Mouse (Mus musculus): ENCODE results near the gene Zpbp2. TPM values are rescaled to one million over a fixed set of nuclear protein-coding genes. Genes with fewer than 3 reads are reported as not detected.

Zpbp2 gene
- total and polyA plus RNA-seq, 3 experiments = 0.12 to 0.58 TPM; not detected in 1

DNA sequence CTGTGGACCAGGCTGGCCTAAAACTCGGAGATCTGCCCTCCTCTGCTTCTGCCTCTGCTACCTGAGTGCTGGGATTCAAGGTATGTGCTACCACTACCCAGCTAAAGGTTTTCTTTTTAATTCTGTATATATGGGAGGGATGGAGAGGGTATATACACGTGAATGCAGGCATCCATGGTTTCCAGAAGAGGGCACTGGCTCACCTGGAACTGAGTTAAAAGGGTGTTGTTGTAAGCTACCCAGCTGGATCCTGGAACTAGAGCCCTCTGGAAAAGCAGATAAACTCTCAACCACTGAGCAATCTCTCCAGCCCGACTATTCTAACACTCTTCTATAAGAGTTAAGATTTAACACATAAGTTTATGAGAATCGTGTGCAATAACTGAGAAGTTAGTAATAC is 1.5 kb upstream of the Zpbp2 start:
- Histone ChIP-seq H3K27me3 (ENCODE audit: control insufficient read depth in 1 of 2, insufficient read depth in 2 of 2, low read length in 2 of 2) (peaks cover 1 to 6% of the 10 kb centered on the region in 2 experiments; a peak in 3 of 4 replicates), H3K79me2 (ENCODE audit: control insufficient read depth, insufficient read depth, low read length, poor library complexity) (no peaks in the 10 kb centered on the region; the same call in 1 of the 2 replicates), H3K4me3 (ENCODE audit: control insufficient read depth in 1 of 2, insufficient read depth in 1 of 2, low read depth in 2 of 2, low read length in 2 of 2) (no peak overlapping the region), H3K27ac (ENCODE audit: control insufficient read depth, low read depth, low read length) (no peak overlapping the region), H3K9ac (ENCODE audit: control insufficient read depth, low read depth, low read length, poor library complexity, severe bottlenecking) (no peak overlapping the region), H3K9me3 (replicated peaks; ENCODE audit: insufficient read depth, low read length) (no peaks in the 10 kb centered on the region), H3K36me3 (ENCODE audit: control insufficient read depth in 1 of 2, insufficient read depth in 2 of 2, low read length in 2 of 2) (peaks cover 0 to 16% of the 10 kb centered on the region in 2 experiments; a peak in 2 of 4 replicates), H3K4me1 (ENCODE audit: control insufficient read depth in 1 of 2, insufficient read depth in 2 of 2, low read length in 2 of 2) (peaks cover 7 to 9% of the 10 kb centered on the region in 2 experiments)
- TF ChIP-seq RCOR1 (IDR thresholded peaks at IDR 0.05; ENCODE audit: low read depth, low read length) = no peak
- peak; percentile 56 for TF ChIP-seq ZC3H11A (IDR thresholded peaks at IDR 0.05; ENCODE audit: low read depth, low read length)
- peak; percentile 60 for TF ChIP-seq RAD21 (IDR thresholded peaks at IDR 0.05; ENCODE audit: low read depth, low read length)
- TF ChIP-seq ZMIZ1 (IDR thresholded peaks at IDR 0.05; ENCODE audit: low read depth, low read length) = no peak
- TF ChIP-seq SMC3 (IDR thresholded peaks at IDR 0.05; ENCODE audit: low read depth, low read length) = peak; percentile 61
- no peak for TF ChIP-seq JUND (IDR thresholded peaks at IDR 0.05; ENCODE audit: low read depth, low read length)
- peak; percentile 28 to 65 (median 48); a peak in 5 of 6 replicates for TF ChIP-seq CTCF (IDR thresholded peaks at IDR 0.05 in 2 of 3, conservative IDR thresholded peaks at IDR 0.05 in 1 of 3; ENCODE audit: control insufficient read depth in 1 of 3, insufficient read depth in 1 of 3, low read depth in 2 of 3, low read length in 3 of 3, poor library complexity in 1 of 3, severe bottlenecking in 1 of 3)
- no peak for TF ChIP-seq POLR2AphosphoS5 (IDR thresholded peaks at IDR 0.05; ENCODE audit: borderline replicate concordance, low read depth, low read length)
- peak; percentile 50 for DNase-seq (ENCODE audit: low read depth, low spot score)

DNA sequence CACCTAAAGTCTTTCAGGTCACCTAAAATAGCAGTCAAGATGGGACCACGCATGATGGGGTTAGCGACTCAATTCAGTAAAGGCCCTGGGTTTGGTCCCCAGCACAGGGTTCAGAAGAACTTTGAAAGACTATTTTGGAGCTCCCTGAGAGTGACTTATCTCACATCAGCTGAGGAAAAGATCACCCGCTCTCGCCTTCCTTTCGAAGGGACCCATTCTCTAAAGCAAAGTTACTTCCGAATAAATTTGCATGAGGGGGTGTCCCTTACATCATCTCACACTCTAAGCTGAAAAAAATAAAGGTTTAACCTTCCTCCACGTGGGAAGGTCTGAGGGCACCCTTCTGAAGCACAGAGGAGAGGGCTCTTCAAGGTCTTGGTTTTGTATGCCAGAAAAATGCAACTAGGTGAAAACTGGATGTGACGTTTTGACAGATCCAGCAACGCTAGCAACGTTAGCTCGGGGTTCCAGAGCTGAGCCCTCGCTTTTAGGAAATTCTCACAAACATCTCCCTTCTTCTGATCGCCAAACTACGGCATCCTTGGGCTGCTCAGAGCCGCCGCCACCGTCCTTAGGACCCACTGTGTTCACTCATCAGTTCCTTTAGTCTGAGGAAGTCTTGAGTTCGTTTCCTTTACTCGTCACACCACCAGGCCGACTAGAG is 454 bp upstream of the Zpbp2 start:
- H3K79me2 ChIP-seq (ENCODE audit: control insufficient read depth, insufficient read depth, low read length, poor library complexity) = no peaks in the 10 kb centered on the region; the same call in 1 of the 2 replicates
- peaks cover 0 to 1% of the 10 kb centered on the region in 2 experiments; a peak in 1 of 4 replicates for H3K27me3 ChIP-seq (ENCODE audit: control insufficient read depth in 1 of 2, insufficient read depth in 2 of 2, low read length in 2 of 2)
- H3K36me3 ChIP-seq (ENCODE audit: control insufficient read depth in 1 of 2, insufficient read depth in 2 of 2, low read length in 2 of 2) = peaks cover 0 to 16% of the 10 kb centered on the region in 2 experiments; a peak in 2 of 4 replicates
- H3K4me1 ChIP-seq (ENCODE audit: control insufficient read depth in 1 of 2, insufficient read depth in 2 of 2, low read length in 2 of 2) = peaks cover 7 to 9% of the 10 kb centered on the region in 2 experiments
- DNase-seq (ENCODE audit: low read depth, low spot score) = no peak
- H3K4me3 ChIP-seq (ENCODE audit: control insufficient read depth in 1 of 2, insufficient read depth in 1 of 2, low read depth in 2 of 2, low read length in 2 of 2) = peak overlapping the region; percentile 13 to 23; a peak in 3 of 4 replicates
- H3K9ac ChIP-seq (ENCODE audit: control insufficient read depth, low read depth, low read length, poor library complexity, severe bottlenecking) = peak overlapping the region; percentile 58
- H3K9me3 ChIP-seq (replicated peaks; ENCODE audit: insufficient read depth, low read length) = no peaks in the 10 kb centered on the region
- H3K27ac ChIP-seq (ENCODE audit: control insufficient read depth, low read depth, low read length) = peak overlapping the region; percentile 41
- TF ChIP-seq GABPA (IDR thresholded peaks at IDR 0.05; ENCODE audit: low read depth, low read length) (no peak), USF2 (IDR thresholded peaks at IDR 0.05; ENCODE audit: borderline replicate concordance in 1 of 2, insufficient read depth in 1 of 2, low read depth in 1 of 2, low read length in 2 of 2) (no peak), UBTF (IDR thresholded peaks at IDR 0.05; ENCODE audit: borderline replicate concordance, insufficient read depth, low read depth, low read length) (no peak), E2F4 (IDR thresholded peaks at IDR 0.05; ENCODE audit: borderline replicate concordance, low read depth, low read length) (peak; percentile 82; the same call in 1 of the 2 replicates), MYB (IDR thresholded peaks at IDR 0.05; ENCODE audit: low read depth, low read length) (no peak), TBP (IDR thresholded peaks at IDR 0.05; ENCODE audit: low read depth, low read length) (no peak), HCFC1 (IDR thresholded peaks at IDR 0.05; ENCODE audit: low read depth, low read length) (no peak), TAL1 (IDR thresholded peaks at IDR 0.05; ENCODE audit: low read length) (no peak), BHLHE40 (IDR thresholded peaks at IDR 0.05; ENCODE audit: borderline replicate concordance, low read depth, low read length) (no peak), ELF1 (IDR thresholded peaks at IDR 0.05; ENCODE audit: low read depth, low read length) (no peak), CHD1 (IDR thresholded peaks at IDR 0.05; ENCODE audit: low read depth, low read length) (no peak), CHD2 (IDR thresholded peaks at IDR 0.05; ENCODE audit: low read length) (no peak), MAZ (IDR thresholded peaks at IDR 0.05; ENCODE audit: low read depth, low read length) (no peak), MYC (IDR thresholded peaks at IDR 0.05; ENCODE audit: low read depth, low read length) (0 out of 2 replicates have a peak, but pooled peaks have one; percentile 44), GATA1 (IDR thresholded peaks at IDR 0.05; ENCODE audit: low read depth, low read length) (no peak), POLR2A (IDR thresholded peaks at IDR 0.05; ENCODE audit: control insufficient read depth in 1 of 2, insufficient read depth in 1 of 2, low read depth in 1 of 2, low read length in 2 of 2, poor library complexity in 1 of 2) (0 out of 4 replicates have a peak, but pooled peaks of 1 of the 2 experiments have one; percentile 15), NRF1 (IDR thresholded peaks at IDR 0.05; ENCODE audit: insufficient read depth, low read depth, low read length, poor library complexity, severe bottlenecking) (no peak), POLR2AphosphoS2 (IDR thresholded peaks at IDR 0.05; ENCODE audit: low read length) (no peak), MEF2A (IDR thresholded peaks at IDR 0.05; ENCODE audit: extremely low read depth, insufficient replicate concordance, low read depth, low read length, poor library complexity, severe bottlenecking) (no peak), KAT2A (conservative IDR thresholded peaks at IDR 0.05; ENCODE audit: low read depth, low read length) (no peak), MXI1 (IDR thresholded peaks at IDR 0.05; ENCODE audit: low read depth, low read length) (no peak), ZC3H11A (IDR thresholded peaks at IDR 0.05; ENCODE audit: low read depth, low read length) (no peak), POLR2AphosphoS5 (IDR thresholded peaks at IDR 0.05; ENCODE audit: borderline replicate concordance, low read depth, low read length) (no peak)
